Mouse (Mus musculus): ENCODE data around the gene Mtrex. TPM values are rescaled to one million over a fixed set of nuclear protein-coding genes. Genes with fewer than 3 reads are reported as not detected.

Gene Mtrex
- polyA plus RNA-seq, 1 experiment, result 10.6 TPM

DNA sequence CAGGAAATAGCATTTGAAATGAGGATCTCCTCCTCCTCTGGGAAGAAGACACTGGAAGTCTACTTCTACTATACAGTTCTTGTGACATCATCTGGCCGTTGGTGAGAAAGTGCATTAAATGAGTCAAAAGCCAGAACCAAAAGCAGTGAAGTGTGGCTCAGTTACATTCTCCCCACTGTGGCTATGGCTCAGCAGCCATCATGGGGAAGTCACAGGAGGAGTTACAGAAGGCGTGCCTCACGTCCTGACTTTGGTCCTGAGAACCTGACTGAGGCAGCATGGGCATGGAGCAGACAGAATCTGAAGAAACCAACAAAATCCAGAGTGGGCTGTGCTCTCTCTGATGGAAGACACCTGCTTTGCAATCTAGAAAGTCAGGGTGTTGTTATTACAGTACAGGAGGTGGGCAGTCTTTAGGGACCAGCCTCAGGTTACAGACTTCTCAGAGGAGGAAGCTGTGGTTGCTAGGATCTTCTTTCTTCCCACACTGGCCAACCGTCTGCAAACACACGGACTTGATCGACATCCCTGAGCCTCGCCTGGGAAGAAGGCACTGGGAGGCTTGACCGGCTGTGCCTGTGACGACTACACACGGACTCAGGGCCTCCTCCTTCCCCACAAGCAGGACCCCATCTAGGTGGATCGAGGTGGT, 57.0 kb downstream of the Mtrex start:
- Histone ChIP-seq H3K4me3 (ENCODE audit: insufficient read depth, low read depth, low read length) (no peak overlapping the region), H3K27me3 (replicated peaks; ENCODE audit: control insufficient read depth, insufficient read depth, low read length) (no peaks in the 10 kb centered on the region), H3K4me1 (ENCODE audit: control insufficient read depth, insufficient read depth, low read length) (no peaks in the 10 kb centered on the region), H3K36me3 (ENCODE audit: control insufficient read depth, insufficient read depth, low read length) (peaks cover 22% of the 10 kb centered on the region), H3K27ac (ENCODE audit: insufficient read depth, low read depth, low read length) (no peak overlapping the region)
- 54% methylated on average over 11 of the region's 11 CpGs for WGBS
- no peak for DNase-seq
- TF ChIP-seq POLR2A (IDR thresholded peaks at IDR 0.05; ENCODE audit: low read depth, low read length) (no peak), CTCF (conservative IDR thresholded peaks at IDR 0.05; ENCODE audit: insufficient read depth, insufficient read length, low read depth, low read length) (no peak)

- peaks cover 21% of the 10 kb centered on the region for H3K36me3 ChIP-seq (ENCODE audit: control insufficient read depth, insufficient read depth, low read length)
- TF ChIP-seq POLR2A (IDR thresholded peaks at IDR 0.05; ENCODE audit: low read depth, low read length), result no peak
- no peaks in the 10 kb centered on the region for H3K27me3 ChIP-seq (replicated peaks; ENCODE audit: control insufficient read depth, insufficient read depth, low read length)
- H3K4me1 ChIP-seq (ENCODE audit: control insufficient read depth, insufficient read depth, low read length), result peaks cover 2% of the 10 kb centered on the region
- H3K27ac ChIP-seq (ENCODE audit: insufficient read depth, low read depth, low read length), result no peak overlapping the region
- H3K4me3 ChIP-seq (ENCODE audit: insufficient read depth, low read depth, low read length), result no peak overlapping the region
- DNase-seq, result no peak
- WGBS, result 74% methylated on average over 8 of the region's 8 CpGs
These were observed 59.8 kb downstream of the Mtrex start for GRCm38 (mm10) chr13:112867381-112867780.

- peaks cover 21% of the 10 kb centered on the region for H3K36me3 ChIP-seq (ENCODE audit: control insufficient read depth, insufficient read depth, low read length)
- no peak overlapping the region for H3K4me3 ChIP-seq (ENCODE audit: insufficient read depth, low read depth, low read length)
- no peak for TF ChIP-seq CTCF (conservative IDR thresholded peaks at IDR 0.05; ENCODE audit: insufficient read depth, insufficient read length, low read depth, low read length)
- no peak for TF ChIP-seq POLR2A (IDR thresholded peaks at IDR 0.05; ENCODE audit: low read depth, low read length)
- 82% methylated on average over 7 of the region's 7 CpGs for WGBS
- no peaks in the 10 kb centered on the region for H3K27me3 ChIP-seq (replicated peaks; ENCODE audit: control insufficient read depth, insufficient read depth, low read length)
- DNase-seq, result no peak
- no peak overlapping the region for H3K27ac ChIP-seq (ENCODE audit: insufficient read depth, low read depth, low read length)
- peaks cover 5% of the 10 kb centered on the region for H3K4me1 ChIP-seq (ENCODE audit: control insufficient read depth, insufficient read depth, low read length)
These were observed 60.4 kb downstream of the Mtrex start for GRCm38 (mm10) chr13:112866782-112867181.

DNA sequence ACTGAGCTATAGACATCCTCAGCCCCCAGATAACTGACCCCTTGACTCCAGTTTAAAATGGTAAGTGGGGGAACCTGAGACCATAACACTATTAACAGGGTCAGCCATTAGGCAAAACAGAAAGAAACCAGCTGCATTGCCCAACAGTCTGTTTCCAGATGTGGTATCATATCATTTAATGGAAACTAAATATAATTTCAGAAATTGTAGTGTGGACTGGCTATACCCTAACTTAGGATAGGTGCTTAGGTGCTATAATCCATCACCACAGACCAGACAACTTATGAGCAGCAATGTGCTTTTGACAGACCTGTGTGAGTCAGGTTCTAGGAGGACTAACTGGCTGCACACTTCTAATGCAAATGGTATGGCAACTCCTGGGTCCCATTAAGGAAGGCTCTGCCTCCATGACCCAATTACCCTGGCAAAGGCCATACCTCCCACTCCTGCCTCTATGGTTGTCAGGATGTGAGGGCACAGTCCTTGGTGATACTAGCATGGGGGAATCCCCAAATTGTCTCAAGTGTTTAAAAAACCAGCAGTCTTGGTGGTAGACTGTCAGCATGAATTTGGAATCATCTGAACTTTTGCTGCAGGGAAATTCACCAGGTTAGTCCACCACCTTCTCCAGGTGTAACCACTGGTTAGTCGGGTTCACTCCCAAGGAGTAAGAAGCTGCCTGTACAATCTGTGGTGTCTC, 64.1 kb downstream of the Mtrex start:
- Histone ChIP-seq H3K27me3 (replicated peaks; ENCODE audit: control insufficient read depth, insufficient read depth, low read length) (no peaks in the 10 kb centered on the region), H3K4me1 (ENCODE audit: control insufficient read depth, insufficient read depth, low read length) (peaks cover 5% of the 10 kb centered on the region), H3K27ac (ENCODE audit: insufficient read depth, low read depth, low read length) (no peak overlapping the region), H3K4me3 (ENCODE audit: insufficient read depth, low read depth, low read length) (no peak overlapping the region), H3K36me3 (ENCODE audit: control insufficient read depth, insufficient read depth, low read length) (peaks cover 14% of the 10 kb centered on the region)
- TF ChIP-seq CTCF (conservative IDR thresholded peaks at IDR 0.05; ENCODE audit: insufficient read depth, insufficient read length, low read depth, low read length) (no peak), POLR2A (IDR thresholded peaks at IDR 0.05; ENCODE audit: low read depth, low read length) (no peak)
- DNase-seq, result no peak
- 95% methylated on average over 1 of the region's 1 CpGs for WGBS

GRCm38 (mm10) chr13:112862342-112862741, 64.9 kb downstream of the Mtrex start:
- H3K27me3 ChIP-seq (replicated peaks; ENCODE audit: control insufficient read depth, insufficient read depth, low read length), result no peaks in the 10 kb centered on the region
- 42% methylated on average over 3 of the region's 3 CpGs for WGBS
- DNase-seq, result no peak
- peaks cover 8% of the 10 kb centered on the region for H3K36me3 ChIP-seq (ENCODE audit: control insufficient read depth, insufficient read depth, low read length)
- peak overlapping the region; percentile 6; the same call in 1 of the 2 replicates for H3K27ac ChIP-seq (ENCODE audit: insufficient read depth, low read depth, low read length)
- no peak overlapping the region for H3K4me3 ChIP-seq (ENCODE audit: insufficient read depth, low read depth, low read length)
- H3K4me1 ChIP-seq (ENCODE audit: control insufficient read depth, insufficient read depth, low read length), result peaks cover 5% of the 10 kb centered on the region
- no peak for TF ChIP-seq POLR2A (IDR thresholded peaks at IDR 0.05; ENCODE audit: low read depth, low read length)
- no peak for TF ChIP-seq CTCF (conservative IDR thresholded peaks at IDR 0.05; ENCODE audit: insufficient read depth, insufficient read length, low read depth, low read length)

- no peak overlapping the region for H3K4me3 ChIP-seq (ENCODE audit: insufficient read depth, low read depth, low read length)
- peak; percentile 87 for DNase-seq
- TF ChIP-seq POLR2A (IDR thresholded peaks at IDR 0.05; ENCODE audit: low read depth, low read length) (no peak), CTCF (conservative IDR thresholded peaks at IDR 0.05; ENCODE audit: insufficient read depth, insufficient read length, low read depth, low read length) (no peak)
- H3K4me1 ChIP-seq (ENCODE audit: control insufficient read depth, insufficient read depth, low read length), result peaks cover 5% of the 10 kb centered on the region
- H3K27me3 ChIP-seq (replicated peaks; ENCODE audit: control insufficient read depth, insufficient read depth, low read length), result no peaks in the 10 kb centered on the region
- 12% methylated on average over 5 of the region's 5 CpGs for WGBS
- peaks cover 7% of the 10 kb centered on the region for H3K36me3 ChIP-seq (ENCODE audit: control insufficient read depth, insufficient read depth, low read length)
- H3K27ac ChIP-seq (ENCODE audit: insufficient read depth, low read depth, low read length), result no peak overlapping the region
These were observed 65.3 kb downstream of the Mtrex start for GRCm38 (mm10) chr13:112861825-112862306.

DNA sequence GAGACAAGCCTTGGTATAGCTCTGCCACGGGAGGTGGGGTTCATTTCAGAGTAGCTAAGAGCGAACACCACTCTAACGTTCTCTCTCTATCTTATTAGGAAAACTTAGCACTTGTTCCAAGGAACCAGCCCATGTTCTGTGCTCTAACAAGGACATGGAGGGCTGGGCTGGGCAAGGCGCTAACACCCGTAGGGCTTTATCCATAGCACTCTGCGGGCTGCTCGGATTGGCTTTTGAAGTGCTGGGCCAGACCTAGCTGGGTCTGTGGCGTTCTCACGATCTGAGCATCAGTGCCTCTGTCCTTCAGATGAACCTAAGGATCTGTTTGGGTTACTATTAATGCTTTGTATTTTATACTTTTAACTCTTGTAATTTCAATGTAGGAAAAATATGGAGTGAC, 66.3 kb downstream of the Mtrex start:
- 94% methylated on average over 9 of the region's 9 CpGs for WGBS
- TF ChIP-seq POLR2A (IDR thresholded peaks at IDR 0.05; ENCODE audit: low read depth, low read length), result no peak
- TF ChIP-seq CTCF (conservative IDR thresholded peaks at IDR 0.05; ENCODE audit: insufficient read depth, insufficient read length, low read depth, low read length), result no peak
- H3K27ac ChIP-seq (ENCODE audit: insufficient read depth, low read depth, low read length), result no peak overlapping the region

More for the DNA sequence above, 66.3 kb downstream of the Mtrex start:
- DNase-seq, result no peak
- no peak overlapping the region for H3K4me3 ChIP-seq (ENCODE audit: insufficient read depth, low read depth, low read length)
- H3K27me3 ChIP-seq (replicated peaks; ENCODE audit: control insufficient read depth, insufficient read depth, low read length), result no peaks in the 10 kb centered on the region
- peaks cover 4% of the 10 kb centered on the region for H3K36me3 ChIP-seq (ENCODE audit: control insufficient read depth, insufficient read depth, low read length)
- peaks cover 5% of the 10 kb centered on the region for H3K4me1 ChIP-seq (ENCODE audit: control insufficient read depth, insufficient read depth, low read length)
